Mouse (Mus musculus): Measurements from ENCODE around the gene Gm44511.

DNA sequence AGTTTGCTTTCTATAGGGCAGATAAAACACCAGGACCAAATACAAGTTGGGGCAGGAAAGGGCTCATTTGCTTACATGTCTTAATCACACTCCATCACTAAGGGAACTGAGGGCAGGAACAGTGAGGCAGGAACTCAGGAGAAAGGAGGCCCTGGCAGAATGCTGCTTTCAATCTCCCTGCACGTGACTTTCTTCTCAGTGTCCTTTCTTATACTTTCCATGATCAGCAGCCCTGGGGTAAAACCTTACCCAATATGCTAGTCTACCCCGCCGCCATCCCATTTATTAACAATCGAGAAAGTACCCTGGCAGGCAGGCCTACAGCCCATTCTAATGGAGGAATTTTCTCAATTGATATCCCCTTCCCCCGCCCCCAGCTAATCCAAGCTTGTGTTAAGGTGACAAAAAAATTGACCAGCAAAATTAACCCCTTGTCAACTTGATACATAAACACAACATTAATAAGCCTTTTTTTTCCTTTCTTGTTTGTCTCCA, 18.5 kb upstream of the Gm44511 start:
- TF ChIP-seq CTCF (IDR thresholded peaks at IDR 0.05; ENCODE audit: low read depth) = 0 out of 2 replicates have a peak, but pooled peaks have one; percentile 1
- TF ChIP-seq EP300 (IDR thresholded peaks at IDR 0.05; ENCODE audit: low read depth) = no peak

All from liver, postnatal 0 days (tissue).